Mouse (Mus musculus) midbrain, embryonic 16.5 days (tissue): ENCODE measurements around the gene Pcyox1. TPM values are rescaled to one million over a fixed set of nuclear protein-coding genes. Genes with fewer than 3 reads are reported as not detected.

Experiments used
- ATAC-seq: fragments of 200-750 bp; cut with Nextera tagmentation; 2 replicates; pipeline ENCODE4 v1.8.0; 2017; ENCODE audit warnings: moderate TSS enrichment
- H3K27ac ChIP-seq: fragments of 300-500 bp; sonication (generic); 2 replicates; pipeline ENCODE4 v1.5.1; 2014; ENCODE audit warnings: mild to moderate bottlenecking, low read length, mixed read lengths
- H3K27me3 ChIP-seq: fragments of 300-500 bp; sonication (generic); 2 replicates; pipeline ENCODE4 v1.6.1; 2014; ENCODE audit warnings: low read depth, low read length, mixed read lengths; ENCODE audit not compliant: control insufficient read depth, insufficient read depth
- H3K36me3 ChIP-seq: fragments of 300-500 bp; sonication (generic); 2 replicates; pipeline ENCODE4 v1.6.1; 2014; ENCODE audit warnings: mild to moderate bottlenecking, low read length, moderate library complexity, mixed read lengths; ENCODE audit not compliant: control insufficient read depth, insufficient read depth
- H3K4me1 ChIP-seq: fragments of 300-500 bp; sonication (generic); 2 replicates; pipeline ENCODE4 v1.6.1; 2014; ENCODE audit warnings: mild to moderate bottlenecking, low read length, mixed read lengths; ENCODE audit not compliant: control insufficient read depth, insufficient read depth
- H3K4me2 ChIP-seq: fragments of 300-500 bp; sonication (generic); 2 replicates; pipeline ENCODE4 v1.6.1; 2014; ENCODE audit warnings: mild to moderate bottlenecking, low read length, mixed read lengths
- H3K4me3 ChIP-seq: fragments of 300-500 bp; sonication (generic); 2 replicates; pipeline ENCODE4 v1.5.1; 2014; ENCODE audit warnings: low read depth, mild to moderate bottlenecking, low read length, moderate library complexity, mixed read lengths
- H3K9ac ChIP-seq: fragments of 300-500 bp; sonication (generic); 2 replicates; pipeline ENCODE4 v1.6.1; 2014; ENCODE audit warnings: low read depth, low read length, mixed read lengths
- H3K9me3 ChIP-seq: fragments of 300-500 bp; sonication (generic); replicated peaks from 2 replicates; pipeline ENCODE4 v1.6.1; 2014; ENCODE audit warnings: mild to moderate bottlenecking, low read length, mixed read lengths; ENCODE audit not compliant: control insufficient read depth, poor library complexity, severe bottlenecking
- WGBS: fragments of 180-500 bp; shearing (Covaris S2); extraction: QIAGEN DNeasy Blood & Tissue Kit; methylation state at CpG from one replicate; pipeline ENCODE4 v1.1.7; 2014; 5-methylcytosine and 5-hydroxymethylcytosine counted together
- polyA plus RNA-seq: library from polyadenylated mRNA; unstranded; fragments of >200 nt; fragmentation: Nextera tagmentation; extraction: Ambion mirVana; gene quantifications from 2 replicates; pipeline ENCODE4 v1.2.1, GENCODE M21; 2015

Gene Pcyox1
- polyA plus RNA-seq, 1 experiment from 2014 or later: 93.6 TPM

- Histone ChIP-seq H3K4me1 (peaks cover 18% of the 10 kb centered on the region), H3K27me3 (no peaks in the 10 kb centered on the region), H3K9ac (peak overlapping the region; percentile 46; the same call in 1 of the 2 replicates), H3K4me3 (peak overlapping the region; percentile 83), H3K27ac (no peak overlapping the region), H3K4me2 (peak overlapping the region; percentile 57), H3K36me3 (no peaks in the 10 kb centered on the region), H3K9me3 (no peaks in the 10 kb centered on the region)
- ATAC-seq: no peak
- 38% methylated on average over 12 of the region's 12 CpGs for WGBS
Observed at GRCm38 (mm10) chr6:86402681-86403607, 6.0 kb upstream of the Pcyox1 start.

- Histone ChIP-seq H3K4me1 (peaks cover 10% of the 10 kb centered on the region), H3K27ac (no peak overlapping the region), H3K9me3 (no peaks in the 10 kb centered on the region), H3K4me2 (peak overlapping the region; percentile 43), H3K36me3 (no peaks in the 10 kb centered on the region), H3K4me3 (no peak overlapping the region), H3K27me3 (no peaks in the 10 kb centered on the region), H3K9ac (no peak overlapping the region)
- 8% methylated on average over 9 of the region's 9 CpGs for WGBS
- no peak for ATAC-seq
Observed at GRCm38 (mm10) chr6:86400972-86401371, 4.0 kb upstream of the Pcyox1 start.

- H3K9me3 ChIP-seq: no peaks in the 10 kb centered on the region
- no peak overlapping the region for H3K9ac ChIP-seq
- H3K4me2 ChIP-seq: no peak overlapping the region
- H3K27me3 ChIP-seq: no peaks in the 10 kb centered on the region
- 98% methylated on average over 2 of the region's 2 CpGs for WGBS
- no peak for ATAC-seq
- no peak overlapping the region for H3K4me3 ChIP-seq
- peaks cover 18% of the 10 kb centered on the region for H3K4me1 ChIP-seq
- no peak overlapping the region for H3K27ac ChIP-seq
- no peaks in the 10 kb centered on the region for H3K36me3 ChIP-seq
Observed at GRCm38 (mm10) chr6:86399995-86400394, 3.0 kb upstream of the Pcyox1 start.

GRCm38 (mm10) chr6:86398986-86399385 is 2.0 kb upstream of the Pcyox1 start:
- Histone ChIP-seq H3K4me2 (no peak overlapping the region), H3K9ac (no peak overlapping the region), H3K4me3 (no peak overlapping the region), H3K27ac (no peak overlapping the region), H3K9me3 (no peaks in the 10 kb centered on the region), H3K36me3 (no peaks in the 10 kb centered on the region), H3K4me1 (peaks cover 25% of the 10 kb centered on the region), H3K27me3 (no peaks in the 10 kb centered on the region)
- ATAC-seq: no peak
- WGBS: 71% methylated on average over 2 of the region's 2 CpGs

- ATAC-seq: peak; percentile 66
- Histone ChIP-seq H3K4me3 (peak overlapping the region; percentile 82), H3K27ac (peak overlapping the region; percentile 94), H3K36me3 (peaks cover 5% of the 10 kb centered on the region; the same call in 1 of the 2 replicates), H3K9ac (peak overlapping the region; percentile 92), H3K4me1 (peaks cover 25% of the 10 kb centered on the region), H3K27me3 (no peaks in the 10 kb centered on the region), H3K4me2 (peak overlapping the region; percentile 88), H3K9me3 (no peaks in the 10 kb centered on the region)
- WGBS: 8% methylated on average over 14 of the region's 14 CpGs
Observed at GRCm38 (mm10) chr6:86397257-86397980, 465 bp upstream of the Pcyox1 start.

GRCm38 (mm10) chr6:86395969-86396368 is 985 bp downstream of the Pcyox1 start:
- peak overlapping the region; percentile 92 for H3K9ac ChIP-seq
- H3K36me3 ChIP-seq: peaks cover 18% of the 10 kb centered on the region
- peak overlapping the region; percentile 88 for H3K4me2 ChIP-seq
- H3K27me3 ChIP-seq: no peaks in the 10 kb centered on the region
- H3K4me3 ChIP-seq: peak overlapping the region; percentile 82
- WGBS: 15% methylated on average over 10 of the region's 10 CpGs
- no peak for ATAC-seq
- H3K27ac ChIP-seq: peak overlapping the region; percentile 94
- no peaks in the 10 kb centered on the region for H3K9me3 ChIP-seq
- peaks cover 25% of the 10 kb centered on the region for H3K4me1 ChIP-seq

- H3K36me3 ChIP-seq: peaks cover 27% of the 10 kb centered on the region
- no peaks in the 10 kb centered on the region for H3K27me3 ChIP-seq
- peaks cover 24% of the 10 kb centered on the region for H3K4me1 ChIP-seq
- H3K4me3 ChIP-seq: peak overlapping the region; percentile 82
- ATAC-seq: no peak
- peak overlapping the region; percentile 92; the same call in 1 of the 2 replicates for H3K9ac ChIP-seq
- no peak overlapping the region for H3K27ac ChIP-seq
- no peaks in the 10 kb centered on the region for H3K9me3 ChIP-seq
- peak overlapping the region; percentile 88 for H3K4me2 ChIP-seq
- 91% methylated on average over 9 of the region's 9 CpGs for WGBS
Observed at GRCm38 (mm10) chr6:86395021-86395420, 1.9 kb downstream of the Pcyox1 start.

GRCm38 (mm10) chr6:86394078-86394720 is 2.8 kb downstream of the Pcyox1 start:
- ATAC-seq: no peak
- Histone ChIP-seq H3K27me3 (no peaks in the 10 kb centered on the region), H3K27ac (no peak overlapping the region), H3K4me3 (no peak overlapping the region), H3K4me2 (no peak overlapping the region), H3K9me3 (no peaks in the 10 kb centered on the region), H3K9ac (no peak overlapping the region), H3K36me3 (peaks cover 32% of the 10 kb centered on the region), H3K4me1 (peaks cover 24% of the 10 kb centered on the region)
- WGBS: 96% methylated on average over 17 of the region's 17 CpGs
